Mouse (Mus musculus) liver, embryonic 16.5 days (tissue): ENCODE measurements around the gene Whamm. TPM values are rescaled to one million over a fixed set of nuclear protein-coding genes. Genes with fewer than 3 reads are reported as not detected.

Experiments used
- ATAC-seq: fragments of 200-750 bp; cut with Nextera tagmentation; 2 replicates; pipeline ENCODE4 v1.8.0; 2017; ENCODE audit warnings: low read depth, mild to moderate bottlenecking, moderate number of reproducible peaks, moderate library complexity
- H3K27ac ChIP-seq: fragments of 300-500 bp; sonication (generic); 2 replicates; pipeline ENCODE4 v1.5.1; 2014; ENCODE audit warnings: mild to moderate bottlenecking, low read length
- H3K27me3 ChIP-seq: fragments of 300-500 bp; sonication (generic); 2 replicates; pipeline ENCODE4 v1.6.1; 2014; ENCODE audit warnings: low read depth, low read length, mixed read lengths; ENCODE audit not compliant: control insufficient read depth, insufficient read depth
- H3K36me3 ChIP-seq: fragments of 300-500 bp; sonication (generic); 2 replicates; pipeline ENCODE4 v1.6.1; 2014; ENCODE audit warnings: mild to moderate bottlenecking; ENCODE audit not compliant: control insufficient read depth, insufficient read depth
- H3K4me1 ChIP-seq: fragments of 300-500 bp; sonication (generic); 2 replicates; pipeline ENCODE4 v1.6.1; 2014; ENCODE audit warnings: low read depth, low read length, mixed read lengths; ENCODE audit not compliant: control insufficient read depth
- H3K4me2 ChIP-seq: fragments of 300-500 bp; sonication (generic); 2 replicates; pipeline ENCODE4 v1.6.1; 2014; ENCODE audit warnings: low read depth, low read length, mixed read lengths
- H3K4me3 ChIP-seq: fragments of 300-500 bp; sonication (generic); 2 replicates; pipeline ENCODE4 v1.5.1; 2014; ENCODE audit warnings: low read depth, mild to moderate bottlenecking, low read length
- H3K9ac ChIP-seq: fragments of 300-500 bp; sonication (generic); 2 replicates; pipeline ENCODE4 v1.6.1; 2014; ENCODE audit warnings: low read depth, low read length
- H3K9me3 ChIP-seq: fragments of 300-500 bp; sonication (generic); replicated peaks from 2 replicates; pipeline ENCODE4 v1.6.1; 2016; ENCODE audit warnings: low read length; ENCODE audit not compliant: control insufficient read depth
- WGBS: fragments of 180-500 bp; shearing (Covaris S2); extraction: QIAGEN DNeasy Blood & Tissue Kit; methylation state at CpG from one replicate; pipeline ENCODE4 v1.1.7; 2014; ENCODE audit not compliant: insufficient replicate concordance; 5-methylcytosine and 5-hydroxymethylcytosine counted together
- polyA plus RNA-seq: library from polyadenylated mRNA; unstranded; fragments of >200 nt; fragmentation: Nextera tagmentation; extraction: Ambion mirVana; gene quantifications from 2 replicates; pipeline ENCODE4 v1.2.1, GENCODE M21; 2015

Gene Whamm
- polyA plus RNA-seq, 1 experiment from 2014 or later: 2.4 TPM

GRCm38 (mm10) chr7:81577872-81578271, 6.8 kb downstream of the Whamm start:
- no peak overlapping the region for H3K4me2 ChIP-seq
- no peak for ATAC-seq
- 82% methylated on average over 3 of the region's 3 CpGs for WGBS
- peaks cover 14% of the 10 kb centered on the region for H3K4me1 ChIP-seq
- H3K27me3 ChIP-seq: no peaks in the 10 kb centered on the region
- H3K9ac ChIP-seq: no peak overlapping the region
- no peak overlapping the region for H3K4me3 ChIP-seq
- H3K27ac ChIP-seq: no peak overlapping the region
- peaks cover 14% of the 10 kb centered on the region for H3K36me3 ChIP-seq
- no peaks in the 10 kb centered on the region for H3K9me3 ChIP-seq

DNA sequence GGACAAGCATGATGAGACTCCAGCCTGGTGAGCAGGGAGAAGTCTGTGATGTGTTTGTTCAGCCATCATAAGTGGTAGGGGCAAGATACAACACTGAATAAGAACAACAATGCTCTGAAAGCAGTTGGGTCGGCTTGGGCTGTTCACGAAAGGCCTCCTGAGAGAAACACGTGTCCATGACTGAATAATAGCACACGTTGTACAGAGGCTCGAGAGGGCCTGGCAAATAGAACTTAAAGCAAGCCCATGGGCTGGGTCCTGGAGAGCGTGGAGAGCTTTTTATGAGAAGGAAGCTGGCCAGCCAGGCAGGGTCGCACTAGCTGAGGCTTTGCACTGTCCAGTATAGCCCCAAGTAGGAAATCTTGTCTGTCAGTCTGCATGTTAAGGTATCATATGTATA, 7.3 kb downstream of the Whamm start:
- Histone ChIP-seq H3K4me2 (no peak overlapping the region), H3K36me3 (peaks cover 14% of the 10 kb centered on the region), H3K27ac (no peak overlapping the region), H3K4me3 (no peak overlapping the region), H3K4me1 (peaks cover 9% of the 10 kb centered on the region), H3K9ac (no peak overlapping the region), H3K9me3 (no peaks in the 10 kb centered on the region), H3K27me3 (no peaks in the 10 kb centered on the region)
- no peak for ATAC-seq
- 78% methylated on average over 7 of the region's 7 CpGs for WGBS

GRCm38 (mm10) chr7:81579312-81579711, 8.2 kb downstream of the Whamm start:
- Histone ChIP-seq H3K9me3 (no peaks in the 10 kb centered on the region), H3K27ac (no peak overlapping the region), H3K4me3 (no peak overlapping the region), H3K27me3 (no peaks in the 10 kb centered on the region), H3K4me1 (peaks cover 3% of the 10 kb centered on the region), H3K9ac (no peak overlapping the region), H3K36me3 (peaks cover 14% of the 10 kb centered on the region), H3K4me2 (no peak overlapping the region)
- 85% methylated on average over 5 of the region's 5 CpGs for WGBS
- ATAC-seq: no peak

DNA sequence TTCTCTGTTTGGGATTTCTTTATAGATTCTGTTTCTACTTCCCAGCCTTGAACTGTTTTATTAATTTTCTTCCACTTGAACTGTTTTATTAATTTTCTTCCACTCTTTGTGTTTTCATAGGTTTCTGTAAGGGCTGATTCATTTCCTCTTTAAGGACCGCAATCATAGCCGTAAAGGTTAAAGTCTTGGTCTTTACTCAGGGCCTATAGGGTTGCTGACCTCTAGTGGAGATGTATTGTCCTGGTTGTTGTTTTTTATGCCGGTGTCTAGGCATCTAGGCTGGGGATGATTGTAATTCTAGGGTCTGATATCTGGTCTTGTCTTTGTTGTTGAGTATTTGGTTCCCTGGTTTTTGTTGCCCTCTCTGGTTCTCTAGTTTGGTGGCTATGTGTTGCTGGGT, 12.4 kb downstream of the Whamm start:
- H3K27ac ChIP-seq: no peak overlapping the region
- no peak overlapping the region for H3K4me2 ChIP-seq
- no peaks in the 10 kb centered on the region for H3K27me3 ChIP-seq
- ATAC-seq: no peak
- H3K4me1 ChIP-seq: peaks cover 3% of the 10 kb centered on the region
- H3K9me3 ChIP-seq: no peaks in the 10 kb centered on the region
- H3K36me3 ChIP-seq: peaks cover 31% of the 10 kb centered on the region
- H3K4me3 ChIP-seq: no peak overlapping the region
- WGBS: 76% methylated on average over 3 of the region's 3 CpGs
- no peak overlapping the region for H3K9ac ChIP-seq

GRCm38 (mm10) chr7:81585326-81585725, 14.3 kb downstream of the Whamm start:
- Histone ChIP-seq H3K9ac (no peak overlapping the region), H3K27ac (peak overlapping the region; percentile 12; the same call in 1 of the 2 replicates)

GRCm38 (mm10) chr7:81587238-81587637, 16.2 kb downstream of the Whamm start:
- peak overlapping the region; percentile 28 for H3K27ac ChIP-seq
- no peak overlapping the region for H3K4me2 ChIP-seq
- no peaks in the 10 kb centered on the region; the same call in none of the 2 replicates for H3K4me1 ChIP-seq
- WGBS: 78% methylated on average over 4 of the region's 4 CpGs
- H3K9ac ChIP-seq: no peak overlapping the region
- peak; percentile 92 for ATAC-seq
- no peaks in the 10 kb centered on the region for H3K9me3 ChIP-seq
- H3K4me3 ChIP-seq: no peak overlapping the region
- no peaks in the 10 kb centered on the region for H3K27me3 ChIP-seq
- peaks cover 52% of the 10 kb centered on the region for H3K36me3 ChIP-seq

More at GRCm38 (mm10) chr7:81585326-81585725, 14.3 kb downstream of the Whamm start:
- H3K27me3 ChIP-seq: no peaks in the 10 kb centered on the region
- 81% methylated on average over 7 of the region's 7 CpGs for WGBS
- no peak overlapping the region for H3K4me3 ChIP-seq
- no peaks in the 10 kb centered on the region for H3K9me3 ChIP-seq
- H3K4me2 ChIP-seq: no peak overlapping the region
- H3K36me3 ChIP-seq: peaks cover 36% of the 10 kb centered on the region
- no peak for ATAC-seq
- H3K4me1 ChIP-seq: no peaks in the 10 kb centered on the region; the same call in none of the 2 replicates

DNA sequence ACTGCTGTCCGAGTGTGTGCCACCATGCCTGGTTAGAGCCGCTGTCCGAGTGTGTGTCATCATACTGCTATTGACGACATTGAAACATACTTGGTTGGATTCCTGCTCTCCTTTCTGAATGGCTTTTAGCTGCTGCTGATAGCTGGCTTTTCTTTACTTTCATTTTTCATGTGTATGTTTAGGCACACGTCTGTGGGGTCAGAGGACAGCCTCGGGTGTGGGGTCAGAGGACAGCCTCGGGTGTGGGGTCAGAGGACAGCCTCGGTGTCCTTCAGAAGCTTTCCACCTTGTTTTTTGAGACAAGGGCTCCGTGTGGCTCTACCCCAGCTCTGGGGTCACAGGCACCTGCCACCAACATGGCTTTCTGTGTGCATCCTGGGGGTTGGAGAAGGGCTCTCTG, 21.6 kb downstream of the Whamm start:
- ATAC-seq: no peak
- peaks cover 60% of the 10 kb centered on the region for H3K36me3 ChIP-seq

GRCm38 (mm10) chr7:81593387-81593786, 22.3 kb downstream of the Whamm start:
- Histone ChIP-seq H3K9me3 (no peaks in the 10 kb centered on the region), H3K27ac (no peak overlapping the region), H3K4me2 (no peak overlapping the region), H3K36me3 (peaks cover 61% of the 10 kb centered on the region), H3K4me3 (no peak overlapping the region), H3K27me3 (no peaks in the 10 kb centered on the region), H3K4me1 (no peaks in the 10 kb centered on the region), H3K9ac (no peak overlapping the region)
- WGBS: 75% methylated on average over 8 of the region's 8 CpGs
- no peak for ATAC-seq

More for the DNA sequence above, 21.6 kb downstream of the Whamm start:
- Histone ChIP-seq H3K4me2 (no peak overlapping the region), H3K27me3 (no peaks in the 10 kb centered on the region), H3K27ac (no peak overlapping the region), H3K9me3 (no peaks in the 10 kb centered on the region), H3K4me1 (no peaks in the 10 kb centered on the region; the same call in 1 of the 2 replicates), H3K9ac (no peak overlapping the region), H3K4me3 (no peak overlapping the region)
- 72% methylated on average over 9 of the region's 9 CpGs for WGBS

DNA sequence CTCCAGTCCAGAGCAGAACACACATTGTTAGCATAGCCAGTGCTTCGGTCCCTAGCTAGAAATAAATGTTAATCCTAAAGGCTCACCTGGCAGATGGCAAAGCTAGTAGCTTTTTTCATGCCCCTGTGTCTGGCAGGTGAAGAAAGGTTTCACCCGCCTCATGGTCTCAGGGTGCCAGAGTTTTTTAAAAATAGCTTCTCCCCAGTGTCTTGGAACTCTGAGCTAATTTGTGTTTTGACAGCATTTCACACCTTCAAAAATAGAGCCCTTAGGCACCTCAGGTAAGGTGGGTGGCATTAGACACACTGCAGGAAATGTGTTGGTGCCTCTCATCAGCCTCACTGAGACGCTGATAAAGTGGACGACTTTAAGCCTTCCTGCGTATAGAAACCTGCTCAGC, 24.0 kb downstream of the Whamm start:
- no peaks in the 10 kb centered on the region for H3K27me3 ChIP-seq
- peaks cover 56% of the 10 kb centered on the region for H3K36me3 ChIP-seq
- no peak overlapping the region for H3K4me3 ChIP-seq
- ATAC-seq: no peak
- H3K9ac ChIP-seq: no peak overlapping the region
- no peak overlapping the region for H3K27ac ChIP-seq
- no peaks in the 10 kb centered on the region for H3K4me1 ChIP-seq
- no peak overlapping the region for H3K4me2 ChIP-seq
- no peaks in the 10 kb centered on the region for H3K9me3 ChIP-seq
- 82% methylated on average over 5 of the region's 5 CpGs for WGBS
